ENCODE assay signal across 8 mouse cellular contexts in genomic region chr11:61174821-61175658, GRCm38 (mm10). TPM values are rescaled to one million over a fixed set of nuclear protein-coding genes. Genes with fewer than 3 reads are reported as not detected.
DNase-seq lines count a peak whose midpoint lies in the region; ATAC-seq and TF ChIP-seq lines count a peak whose summit lies in the region.

Gene Usp22, minus strand, starts transcription at chr11:61175055.

- peak; percentile 100 for DNase-seq in CD4-positive helper T cell, adult 2 months (ENCODE audit: low read depth, low spot score)
- peak; percentile 100 for DNase-seq in brain, embryonic 18.5 days (ENCODE audit: low read depth, low spot score)
- peak; percentile 100 for DNase-seq in kidney, postnatal 0 days (ENCODE audit: low spot score)
- peak; percentile 98 for DNase-seq in liver, embryonic 11.5 days (ENCODE audit: low spot score)
- DNase-seq in naive thymus-derived CD4-positive, alpha-beta T cell, adult 2 months (ENCODE audit: low read depth) = peak; percentile 100

- peak within 1 kb of the TSS; percentile 99 for H3K9ac ChIP-seq in heart, embryonic 12.5 days
- H3K9ac ChIP-seq in kidney, postnatal 0 days (ENCODE audit: low read depth, low read length) = peak within 1 kb of the TSS; percentile 87
- H3K9ac ChIP-seq in liver, embryonic 11.5 days (ENCODE audit: low read depth, low read length) = peak within 1 kb of the TSS; percentile 86
- peak within 1 kb of the TSS; percentile 92 for H3K9ac ChIP-seq in stomach, embryonic 14.5 days (replicated peaks; ENCODE audit: low read depth, low read length)

- TF ChIP-seq CTCF in kidney, postnatal 0 days (IDR thresholded peaks at IDR 0.05; ENCODE audit: low read depth) = peak; percentile 3; the same call in 1 of the 2 replicates

- H3K36me3 ChIP-seq in heart, embryonic 12.5 days = peaks cover 4% of the 10 kb centered on the region
- H3K36me3 ChIP-seq in kidney, postnatal 0 days (ENCODE audit: insufficient read depth, low read length) = no peaks in the 10 kb centered on the region
- no peaks in the 10 kb centered on the region for H3K36me3 ChIP-seq in liver, embryonic 11.5 days (ENCODE audit: control insufficient read depth, insufficient read depth, low read length)
- peaks cover 10% of the 10 kb centered on the region; the same call in 1 of the 2 replicates for H3K36me3 ChIP-seq in stomach, embryonic 14.5 days (ENCODE audit: control insufficient read depth, insufficient read depth, low read length)

- peak within 1 kb of the TSS; percentile 98 for H3K4me3 ChIP-seq in heart, embryonic 12.5 days
- peak within 1 kb of the TSS; percentile 89 for H3K4me3 ChIP-seq in kidney, postnatal 0 days (replicated peaks; ENCODE audit: low read depth, low read length)
- peak within 1 kb of the TSS; percentile 82 for H3K4me3 ChIP-seq in liver, embryonic 11.5 days (ENCODE audit: low read depth, low read length)
- H3K4me3 ChIP-seq in stomach, embryonic 14.5 days (ENCODE audit: low read depth, low read length) = peak within 1 kb of the TSS; percentile 92

- no peaks in the 10 kb centered on the region for H3K27me3 ChIP-seq in heart, embryonic 12.5 days (replicated peaks)
- H3K27me3 ChIP-seq in kidney, postnatal 0 days (ENCODE audit: insufficient read depth, low read length) = no peaks in the 10 kb centered on the region
- no peaks in the 10 kb centered on the region for H3K27me3 ChIP-seq in liver, embryonic 11.5 days (replicated peaks; ENCODE audit: control insufficient read depth, insufficient read depth, low read length)
- H3K27me3 ChIP-seq in stomach, embryonic 14.5 days (ENCODE audit: control insufficient read depth, insufficient read depth, low read length) = no peaks in the 10 kb centered on the region

- WGBS in heart, embryonic 12.5 days = under 1% methylated on average over 65 of the region's 69 CpGs
- WGBS in kidney, postnatal 0 days = under 1% methylated on average over 68 of the region's 69 CpGs
- WGBS in liver, embryonic 11.5 days = under 1% methylated on average over 69 of the region's 69 CpGs
- under 1% methylated on average over 69 of the region's 69 CpGs for WGBS in stomach, embryonic 14.5 days

- no peaks in the 10 kb centered on the region for H3K9me3 ChIP-seq in heart, embryonic 12.5 days (replicated peaks)
- H3K9me3 ChIP-seq in kidney, postnatal 0 days (replicated peaks; ENCODE audit: low read length) = no peaks in the 10 kb centered on the region
- H3K9me3 ChIP-seq in liver, embryonic 11.5 days (ENCODE audit: control insufficient read depth, low read length) = no peaks in the 10 kb centered on the region
- H3K9me3 ChIP-seq in stomach, embryonic 14.5 days (ENCODE audit: control insufficient read depth, low read depth, low read length) = no peaks in the 10 kb centered on the region

- peaks cover 24% of the 10 kb centered on the region for H3K4me1 ChIP-seq in heart, embryonic 12.5 days (replicated peaks)
- H3K4me1 ChIP-seq in kidney, postnatal 0 days (replicated peaks; ENCODE audit: insufficient read depth, low read length) = no peaks in the 10 kb centered on the region; the same call in 1 of the 2 replicates
- H3K4me1 ChIP-seq in liver, embryonic 11.5 days (replicated peaks; ENCODE audit: control insufficient read depth, insufficient read depth, low read length) = peaks cover 4% of the 10 kb centered on the region; the same call in 1 of the 2 replicates
- peaks cover 7% of the 10 kb centered on the region; the same call in 1 of the 2 replicates for H3K4me1 ChIP-seq in stomach, embryonic 14.5 days (ENCODE audit: control insufficient read depth, insufficient read depth, low read length)

- H3K4me2 ChIP-seq in heart, embryonic 12.5 days = peak within 1 kb of the TSS; percentile 87
- H3K4me2 ChIP-seq in kidney, postnatal 0 days (ENCODE audit: low read length) = peak within 1 kb of the TSS; percentile 66
- peak within 1 kb of the TSS; percentile 91 for H3K4me2 ChIP-seq in liver, embryonic 11.5 days
- H3K4me2 ChIP-seq in stomach, embryonic 14.5 days (replicated peaks; ENCODE audit: low read depth, low read length) = peak within 1 kb of the TSS; percentile 52

- peak within 1 kb of the TSS; percentile 99 for H3K27ac ChIP-seq in heart, embryonic 12.5 days (ENCODE audit: poor library complexity, severe bottlenecking)
- peak within 1 kb of the TSS; percentile 94 for H3K27ac ChIP-seq in kidney, postnatal 0 days
- peak within 1 kb of the TSS; percentile 88 for H3K27ac ChIP-seq in liver, embryonic 11.5 days (ENCODE audit: low read depth, low read length)
- peak within 1 kb of the TSS; percentile 93 for H3K27ac ChIP-seq in stomach, embryonic 14.5 days (ENCODE audit: low read length)

- ATAC-seq in erythroid progenitor cell, adult 5-6 weeks (replicated peaks; ENCODE audit: low FRiP score, poor library complexity, severe bottlenecking) = peak; percentile 96
- ATAC-seq in heart, embryonic 12.5 days (ENCODE audit: insufficient number of reproducible peaks, low FRiP score) = peak; percentile 97
- ATAC-seq in kidney, postnatal 0 days (replicated peaks; ENCODE audit: low FRiP score, low read depth) = peak; percentile 99
- peak; percentile 99 for ATAC-seq in liver, embryonic 11.5 days (replicated peaks; ENCODE audit: low FRiP score)
- ATAC-seq in stomach, embryonic 14.5 days (ENCODE audit: insufficient number of reproducible peaks, insufficient read depth, low FRiP score, low read depth) = peak; percentile 98

RNA-seq across cellular contexts. Expression of gene Usp22, which starts in this region (rescaled TPM):
- 4.2 and 4.7 TPM in 2 replicates for total RNA-seq in erythroid progenitor cell, adult 5-6 weeks (2015; ENCODE audit: low replicate concordance)
- 7.7 and 17.5 TPM in 2 replicates for total RNA-seq in erythroid progenitor cell, adult 5-6 weeks (2017; ENCODE audit: low replicate concordance)
- 106 and 112 TPM in 2 replicates for polyA plus RNA-seq in heart, embryonic 12.5 days (2016; fragmentation: Nextera tagmentation; extraction: Ambion mirVana)
- polyA plus RNA-seq in kidney, postnatal 0 days (2015; fragmentation: Nextera tagmentation; extraction: Ambion mirVana) = 73.0 and 85.5 TPM in 2 replicates
- polyA plus RNA-seq in liver, embryonic 11.5 days (2014; fragmentation: Nextera tagmentation; extraction: Ambion mirVana) = 60.1 and 69.7 TPM in 2 replicates
- 161 and 164 TPM in 2 replicates for polyA plus RNA-seq in stomach, embryonic 14.5 days (2014; fragmentation: Nextera tagmentation; extraction: Ambion mirVana)

Comparison
In these comparisons a context has a peak if more than half of its experiments do, and no peak if none do; other contexts are left out.
1. Peak in every context shown above with its lines: DNase-seq, ATAC-seq, H3K4me3 ChIP-seq and H3K27ac ChIP-seq.